Mouse (Mus musculus): ENCODE results near the gene C77080. TPM values are rescaled to one million over a fixed set of nuclear protein-coding genes. Genes with fewer than 3 reads are reported as not detected.
"Not testable (repeated sequence)": the region's sequence is repeated elsewhere in the genome, so short reads cannot be mapped to it uniquely, and the experiment has no call there.

The C77080 gene
- polyA plus RNA-seq, 1 experiment from 2014 or later, result 0.85 TPM

DNA sequence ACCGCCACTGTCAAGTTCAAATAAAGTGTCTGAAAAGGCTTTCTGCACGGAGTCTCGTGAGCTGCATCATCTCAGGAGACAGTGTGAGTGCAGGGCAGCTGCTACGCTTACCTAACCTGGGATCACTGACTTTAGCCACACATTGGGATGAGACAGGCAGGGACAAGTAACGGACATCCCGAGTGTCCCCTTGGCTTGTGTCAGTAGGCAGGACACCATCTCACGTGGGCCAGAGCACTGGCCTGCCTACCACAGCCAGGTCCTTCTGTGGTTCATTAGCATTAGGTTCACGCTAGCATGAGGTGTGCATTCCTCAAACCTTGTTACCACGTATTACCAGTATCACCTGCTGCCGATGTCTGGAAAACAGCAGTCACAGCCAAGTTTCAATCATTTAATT lies 42.0 kb downstream of the C77080 start:
- Histone ChIP-seq H3K27me3 (ENCODE audit: control insufficient read depth, insufficient read depth, low read depth, low read length) (peaks cover 22% of the 10 kb centered on the region), H3K36me3 (ENCODE audit: control insufficient read depth, insufficient read depth) (peaks cover 47% of the 10 kb centered on the region), H3K27ac (ENCODE audit: low read length) (no peak overlapping the region), H3K9ac (ENCODE audit: low read depth, low read length) (no peak overlapping the region), H3K4me1 (ENCODE audit: control insufficient read depth, low read depth, low read length) (no peaks in the 10 kb centered on the region; the same call in 1 of the 2 replicates), H3K4me2 (ENCODE audit: low read depth, low read length) (no peak overlapping the region), H3K9me3 (replicated peaks; ENCODE audit: control insufficient read depth, low read length) (no peaks in the 10 kb centered on the region), H3K4me3 (ENCODE audit: low read depth, low read length) (no peak overlapping the region)
- ATAC-seq (ENCODE audit: low read depth), result no peak
- WGBS (ENCODE audit: insufficient replicate concordance), result 88% methylated on average over 10 of the region's 10 CpGs

DNA sequence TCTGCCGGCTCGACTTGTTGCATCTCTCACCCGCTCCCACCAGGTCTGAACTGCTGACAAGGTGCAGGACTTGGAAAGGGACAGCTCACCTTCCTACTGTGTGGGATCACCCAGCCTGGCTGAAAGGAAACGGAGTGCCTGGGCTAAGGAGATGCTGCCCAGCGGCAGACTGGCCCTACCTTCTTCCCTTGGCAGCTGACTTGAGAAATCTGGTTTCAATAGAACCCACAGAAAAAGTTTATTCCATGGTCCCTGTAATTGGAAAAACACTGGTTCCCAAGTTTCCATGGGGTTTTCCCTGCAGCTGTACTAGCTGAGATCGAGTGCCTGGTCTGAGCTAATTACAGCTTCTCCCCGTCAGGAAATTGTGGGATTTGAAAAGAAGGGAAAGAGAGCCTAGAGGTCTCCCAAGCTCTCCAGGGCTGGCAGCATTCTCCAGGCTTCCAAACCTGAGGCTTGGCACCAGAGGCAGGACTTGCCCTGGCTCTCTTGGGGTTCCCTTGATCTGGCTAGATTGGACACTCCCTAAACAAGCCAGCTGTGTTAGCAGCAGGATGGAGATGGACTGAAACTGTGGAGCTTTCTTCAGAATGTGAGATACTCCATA lies 42.5 kb downstream of the C77080 start:
- Histone ChIP-seq H3K27me3 (ENCODE audit: control insufficient read depth, insufficient read depth, low read depth, low read length) (peaks cover 17% of the 10 kb centered on the region), H3K36me3 (ENCODE audit: control insufficient read depth, insufficient read depth) (peaks cover 52% of the 10 kb centered on the region), H3K27ac (ENCODE audit: low read length) (no peak overlapping the region), H3K9me3 (replicated peaks; ENCODE audit: control insufficient read depth, low read length) (no peaks in the 10 kb centered on the region), H3K4me2 (ENCODE audit: low read depth, low read length) (no peak overlapping the region), H3K4me1 (ENCODE audit: control insufficient read depth, low read depth, low read length) (no peaks in the 10 kb centered on the region; the same call in 1 of the 2 replicates), H3K4me3 (ENCODE audit: low read depth, low read length) (no peak overlapping the region), H3K9ac (ENCODE audit: low read depth, low read length) (no peak overlapping the region)
- no peak for ATAC-seq (ENCODE audit: low read depth)
- 81% methylated on average over 7 of the region's 7 CpGs for WGBS (ENCODE audit: insufficient replicate concordance)

DNA sequence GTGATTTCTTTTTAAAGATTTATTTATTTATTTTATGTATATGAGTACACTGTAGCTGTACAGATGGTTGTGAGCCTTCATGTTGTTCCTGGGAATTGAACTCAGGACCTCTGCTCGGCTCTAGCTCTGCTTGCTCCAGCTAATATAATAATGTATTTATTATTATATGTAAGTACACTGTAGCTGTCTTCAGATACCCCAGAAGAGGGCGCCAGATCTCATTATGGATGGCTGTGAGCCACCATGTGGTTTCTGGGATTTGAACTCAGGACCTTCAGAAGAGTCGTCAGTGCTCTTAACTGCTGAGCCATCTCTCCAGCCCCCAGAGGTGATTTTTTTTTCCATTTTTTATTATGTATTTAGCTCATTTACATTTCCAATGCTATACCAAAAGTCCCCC lies 48.7 kb downstream of the C77080 start:
- H3K9me3 ChIP-seq (replicated peaks; ENCODE audit: control insufficient read depth, low read length); H3K9ac ChIP-seq (ENCODE audit: low read depth, low read length); H3K4me3 ChIP-seq (ENCODE audit: low read depth, low read length); H3K27ac ChIP-seq (ENCODE audit: low read length); H3K27me3 ChIP-seq (ENCODE audit: control insufficient read depth, insufficient read depth, low read depth, low read length); H3K4me1 ChIP-seq (ENCODE audit: control insufficient read depth, low read depth, low read length); ATAC-seq (ENCODE audit: low read depth); H3K4me2 ChIP-seq (ENCODE audit: low read depth, low read length): not testable (repeated sequence)
- WGBS (ENCODE audit: insufficient replicate concordance), result 65% methylated on average over 3 of the region's 3 CpGs
- H3K36me3 ChIP-seq (ENCODE audit: control insufficient read depth, insufficient read depth), result peaks cover 83% of the 10 kb centered on the region

DNA sequence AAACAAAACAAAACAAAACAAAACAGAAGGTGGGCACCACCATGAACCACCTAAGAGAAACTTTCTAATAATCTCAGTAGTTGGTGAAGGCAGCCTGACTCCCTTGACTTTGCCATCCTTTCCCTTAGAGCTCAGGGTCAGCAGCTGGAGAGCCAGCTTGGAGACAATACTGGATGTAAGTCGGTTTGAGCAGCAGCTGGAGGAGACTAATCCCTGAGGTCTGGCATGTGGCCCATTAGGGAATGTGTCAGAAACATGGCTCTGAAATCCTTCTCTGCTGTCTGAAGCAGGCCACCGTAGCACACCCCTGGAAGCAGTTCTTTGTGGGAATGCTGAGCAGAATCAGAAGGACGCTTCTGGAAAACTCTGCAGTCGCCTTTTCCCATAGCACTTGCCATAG lies 49.7 kb downstream of the C77080 start:
- Histone ChIP-seq H3K4me3 (ENCODE audit: low read depth, low read length) (no peak overlapping the region), H3K27me3 (ENCODE audit: control insufficient read depth, insufficient read depth, low read depth, low read length) (no peaks in the 10 kb centered on the region), H3K4me1 (ENCODE audit: control insufficient read depth, low read depth, low read length) (no peaks in the 10 kb centered on the region), H3K27ac (ENCODE audit: low read length) (no peak overlapping the region), H3K36me3 (ENCODE audit: control insufficient read depth, insufficient read depth) (peaks cover 83% of the 10 kb centered on the region), H3K9ac (ENCODE audit: low read depth, low read length) (no peak overlapping the region), H3K4me2 (ENCODE audit: low read depth, low read length) (no peak overlapping the region), H3K9me3 (replicated peaks; ENCODE audit: control insufficient read depth, low read length) (no peaks in the 10 kb centered on the region)
- 85% methylated on average over 4 of the region's 4 CpGs for WGBS (ENCODE audit: insufficient replicate concordance)
- no peak for ATAC-seq (ENCODE audit: low read depth)

DNA sequence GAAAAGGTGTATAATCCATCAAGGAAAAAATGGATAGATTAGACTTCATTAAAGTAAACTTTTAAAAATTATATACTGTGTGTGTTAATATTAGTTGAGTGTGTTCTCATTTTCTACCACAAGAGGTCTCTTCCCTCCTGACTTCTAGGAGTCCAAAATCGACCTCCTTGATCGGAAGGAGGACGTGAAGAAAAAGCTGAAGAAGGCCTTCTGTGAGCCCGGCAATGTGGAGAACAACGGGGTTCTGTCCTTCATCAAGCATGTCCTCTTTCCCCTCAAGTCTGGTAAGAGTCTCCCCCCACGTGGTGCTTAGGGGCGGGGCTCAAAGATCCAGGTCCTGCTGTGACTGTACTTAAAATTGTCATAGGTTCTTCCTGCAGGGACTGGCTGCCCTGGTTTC lies 51.7 kb downstream of the C77080 start:
- no peak overlapping the region for H3K27ac ChIP-seq (ENCODE audit: low read length)
- no peaks in the 10 kb centered on the region for H3K27me3 ChIP-seq (ENCODE audit: control insufficient read depth, insufficient read depth, low read depth, low read length)
- no peak overlapping the region for H3K9ac ChIP-seq (ENCODE audit: low read depth, low read length)
- H3K4me1 ChIP-seq (ENCODE audit: control insufficient read depth, low read depth, low read length), result no peaks in the 10 kb centered on the region; the same call in 1 of the 2 replicates
- ATAC-seq (ENCODE audit: low read depth), result no peak
- no peak overlapping the region for H3K4me2 ChIP-seq (ENCODE audit: low read depth, low read length)
- WGBS (ENCODE audit: insufficient replicate concordance), result 61% methylated on average over 7 of the region's 7 CpGs
- H3K9me3 ChIP-seq (replicated peaks; ENCODE audit: control insufficient read depth, low read length), result no peaks in the 10 kb centered on the region
- H3K4me3 ChIP-seq (ENCODE audit: low read depth, low read length), result no peak overlapping the region
- peaks cover 84% of the 10 kb centered on the region for H3K36me3 ChIP-seq (ENCODE audit: control insufficient read depth, insufficient read depth)

DNA sequence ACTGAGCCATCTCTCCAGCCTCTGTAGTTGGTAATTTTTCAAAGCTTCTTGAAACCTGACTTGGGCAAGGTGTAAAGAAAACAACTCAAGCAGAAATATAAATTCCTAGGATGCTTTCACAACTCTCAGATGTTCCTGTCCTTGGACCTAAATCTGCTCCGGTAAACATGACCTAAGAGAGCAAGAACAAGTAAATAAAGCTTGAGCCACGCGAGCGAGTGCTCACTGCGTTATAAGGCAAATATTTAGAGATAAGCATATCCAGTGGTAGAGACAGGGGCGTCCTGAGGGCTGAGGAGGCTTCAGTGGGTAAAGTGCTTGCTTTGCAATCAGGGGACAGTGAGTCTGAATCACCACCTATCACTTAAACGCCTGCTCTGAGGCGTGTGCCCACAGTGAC lies 54.4 kb downstream of the C77080 start:
- Histone ChIP-seq H3K4me3 (ENCODE audit: low read depth, low read length) (no peak overlapping the region), H3K4me2 (ENCODE audit: low read depth, low read length) (no peak overlapping the region), H3K4me1 (ENCODE audit: control insufficient read depth, low read depth, low read length) (no peaks in the 10 kb centered on the region; the same call in 1 of the 2 replicates), H3K36me3 (ENCODE audit: control insufficient read depth, insufficient read depth) (peaks cover 82% of the 10 kb centered on the region), H3K27ac (ENCODE audit: low read length) (no peak overlapping the region), H3K27me3 (ENCODE audit: control insufficient read depth, insufficient read depth, low read depth, low read length) (no peaks in the 10 kb centered on the region), H3K9me3 (replicated peaks; ENCODE audit: control insufficient read depth, low read length) (no peaks in the 10 kb centered on the region), H3K9ac (ENCODE audit: low read depth, low read length) (no peak overlapping the region)
- WGBS (ENCODE audit: insufficient replicate concordance), result 73% methylated on average over 8 of the region's 8 CpGs
- ATAC-seq (ENCODE audit: low read depth), result peak; percentile 67

DNA sequence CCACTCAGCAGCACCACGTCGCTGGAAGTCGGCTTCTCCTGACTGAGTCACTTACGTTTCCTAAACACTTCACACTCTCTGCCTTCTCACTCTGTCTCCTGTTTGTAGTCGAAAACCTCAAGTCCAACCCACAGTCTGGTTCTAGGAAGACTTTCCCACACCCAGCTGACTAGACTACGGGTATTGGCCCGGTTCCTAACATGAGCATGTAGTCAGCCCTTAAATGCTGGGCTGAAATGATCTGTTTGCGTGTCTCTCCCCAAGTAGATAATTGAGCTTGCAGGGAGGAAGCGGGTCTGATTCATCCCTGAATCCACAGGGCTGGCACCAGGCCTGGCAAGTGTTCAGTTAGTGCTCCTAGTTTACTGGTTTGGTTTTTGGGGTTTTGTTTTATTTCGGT lies 56.5 kb downstream of the C77080 start:
- WGBS (ENCODE audit: insufficient replicate concordance), result 92% methylated on average over 10 of the region's 10 CpGs
- Histone ChIP-seq H3K4me2 (ENCODE audit: low read depth, low read length) (no peak overlapping the region), H3K36me3 (ENCODE audit: control insufficient read depth, insufficient read depth) (peaks cover 88% of the 10 kb centered on the region)

DNA sequence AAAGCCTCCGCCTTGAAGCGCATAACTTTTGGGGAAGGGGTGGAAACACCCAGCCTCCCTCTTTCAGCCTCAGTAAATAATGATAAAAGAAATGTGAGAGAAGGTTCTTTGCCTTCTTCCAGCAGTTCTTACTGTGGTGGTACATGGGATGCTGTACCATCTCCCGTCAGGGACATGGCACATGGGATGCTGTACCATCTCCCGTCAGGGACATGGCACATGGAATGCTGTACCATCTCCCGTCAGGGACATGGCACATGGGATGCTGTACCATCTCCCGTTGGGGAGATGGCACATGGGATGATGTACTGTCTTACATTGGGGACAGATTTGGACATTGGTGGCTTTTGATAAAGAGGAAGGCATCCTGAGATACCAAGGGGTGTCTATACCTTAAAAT lies 63.7 kb downstream of the C77080 start:
- no peaks in the 10 kb centered on the region for H3K9me3 ChIP-seq (replicated peaks; ENCODE audit: control insufficient read depth, low read length)
- no peak overlapping the region for H3K9ac ChIP-seq (ENCODE audit: low read depth, low read length)
- H3K36me3 ChIP-seq (ENCODE audit: control insufficient read depth, insufficient read depth), result peaks cover 51% of the 10 kb centered on the region
- no peak for ATAC-seq (ENCODE audit: low read depth)
- H3K27ac ChIP-seq (ENCODE audit: low read length), result no peak overlapping the region
- H3K4me3 ChIP-seq (ENCODE audit: low read depth, low read length), result no peak overlapping the region
- H3K4me1 ChIP-seq (ENCODE audit: control insufficient read depth, low read depth, low read length), result peaks cover 8% of the 10 kb centered on the region
- WGBS (ENCODE audit: insufficient replicate concordance), result 96% methylated on average over 6 of the region's 6 CpGs
- H3K27me3 ChIP-seq (ENCODE audit: control insufficient read depth, insufficient read depth, low read depth, low read length), result no peaks in the 10 kb centered on the region
- no peak overlapping the region for H3K4me2 ChIP-seq (ENCODE audit: low read depth, low read length)

More for the DNA sequence above, 56.5 kb downstream of the C77080 start:
- Histone ChIP-seq H3K9me3 (replicated peaks; ENCODE audit: control insufficient read depth, low read length) (no peaks in the 10 kb centered on the region), H3K9ac (ENCODE audit: low read depth, low read length) (no peak overlapping the region), H3K4me3 (ENCODE audit: low read depth, low read length) (no peak overlapping the region), H3K4me1 (ENCODE audit: control insufficient read depth, low read depth, low read length) (no peaks in the 10 kb centered on the region; the same call in 1 of the 2 replicates), H3K27me3 (ENCODE audit: control insufficient read depth, insufficient read depth, low read depth, low read length) (no peaks in the 10 kb centered on the region), H3K27ac (ENCODE audit: low read length) (no peak overlapping the region)
- no peak for ATAC-seq (ENCODE audit: low read depth)

DNA sequence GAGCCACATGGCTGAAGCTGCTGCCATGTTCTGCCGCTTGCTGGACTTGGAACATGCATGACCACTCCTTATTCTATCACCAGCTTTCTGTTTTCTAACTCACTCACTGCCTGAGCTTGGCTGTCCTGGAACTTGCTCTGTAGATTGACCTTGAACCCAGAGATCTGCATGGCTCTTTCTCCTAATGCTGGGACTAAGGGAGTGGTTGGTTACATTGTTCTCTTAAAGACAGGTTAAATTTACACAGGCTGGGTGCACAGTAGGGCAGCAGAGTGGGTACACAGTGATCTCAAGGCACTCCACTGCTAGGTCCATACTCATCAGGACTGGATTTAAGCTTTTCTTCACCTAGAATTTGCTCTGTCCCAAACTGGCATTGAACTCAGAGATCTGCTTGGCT lies 66.9 kb downstream of the C77080 start:
- ATAC-seq (ENCODE audit: low read depth), result no peak
- Histone ChIP-seq H3K4me1 (ENCODE audit: control insufficient read depth, low read depth, low read length) (peaks cover 26% of the 10 kb centered on the region), H3K4me3 (ENCODE audit: low read depth, low read length) (no peak overlapping the region), H3K9ac (ENCODE audit: low read depth, low read length) (no peak overlapping the region), H3K9me3 (replicated peaks; ENCODE audit: control insufficient read depth, low read length) (no peaks in the 10 kb centered on the region), H3K27ac (ENCODE audit: low read length) (no peak overlapping the region), H3K36me3 (ENCODE audit: control insufficient read depth, insufficient read depth) (peaks cover 24% of the 10 kb centered on the region), H3K27me3 (ENCODE audit: control insufficient read depth, insufficient read depth, low read depth, low read length) (no peaks in the 10 kb centered on the region), H3K4me2 (ENCODE audit: low read depth, low read length) (no peak overlapping the region)
- WGBS (ENCODE audit: insufficient replicate concordance), result 86% methylated on average over 1 of the region's 1 CpGs

Data from liver, embryonic 16.5 days (tissue).